Mouse (Mus musculus): ENCODE data around the gene Tmem170b. TPM values are rescaled to one million over a fixed set of nuclear protein-coding genes. Genes with fewer than 3 reads are reported as not detected.
A peak's percentile ranks its signal among the peaks of the same experiment; 100 is the strongest.

The Tmem170b gene
- total and polyA plus RNA-seq, 2 experiments from 2014 or later, result 5.3 to 8.1 TPM

GRCm38 (mm10) chr13:41571368-41572350 lies 34.0 kb upstream of the Tmem170b start:
- Histone ChIP-seq H3K4me1 (ENCODE audit: control insufficient read depth, insufficient read depth) (no peaks in the 10 kb centered on the region), H3K4me3 (ENCODE audit: low read depth, low read length) (no peak overlapping the region), H3K4me2 (ENCODE audit: low read depth, low read length) (no peak overlapping the region), H3K36me3 (replicated peaks; ENCODE audit: control insufficient read depth, insufficient read depth, low read length) (no peaks in the 10 kb centered on the region), H3K9me3 (replicated peaks; ENCODE audit: control insufficient read depth, low read length) (peaks cover 6% of the 10 kb centered on the region; the same call in 1 of the 2 replicates), H3K27ac (ENCODE audit: low read depth) (no peak overlapping the region), H3K27me3 (ENCODE audit: control insufficient read depth, insufficient read depth, low read length) (peaks cover 13% of the 10 kb centered on the region; the same call in 1 of the 2 replicates), H3K9ac (replicated peaks; ENCODE audit: low read depth, low read length) (no peak overlapping the region)
- ATAC-seq (ENCODE audit: insufficient read depth, low read depth) (no peak), DNase-seq (ENCODE audit: low spot score) (peak; percentile 89)
- WGBS, result 59% methylated on average over 13 of the region's 13 CpGs
- peak; percentile 58; the same call in 1 of the 2 replicates for TF ChIP-seq EP300 (IDR thresholded peaks at IDR 0.05; ENCODE audit: low read depth)
- TF ChIP-seq CTCF (IDR thresholded peaks at IDR 0.05; ENCODE audit: low read depth), result peak; percentile 99

GRCm38 (mm10) chr13:41572351-41572735 lies 33.4 kb upstream of the Tmem170b start:
- Histone ChIP-seq H3K27ac (ENCODE audit: low read depth) (no peak overlapping the region), H3K4me1 (ENCODE audit: control insufficient read depth, insufficient read depth) (no peaks in the 10 kb centered on the region), H3K4me3 (ENCODE audit: low read depth, low read length) (no peak overlapping the region), H3K4me2 (ENCODE audit: low read depth, low read length) (no peak overlapping the region), H3K27me3 (ENCODE audit: control insufficient read depth, insufficient read depth, low read length) (peaks cover 13% of the 10 kb centered on the region; the same call in 1 of the 2 replicates), H3K9ac (replicated peaks; ENCODE audit: low read depth, low read length) (no peak overlapping the region), H3K36me3 (replicated peaks; ENCODE audit: control insufficient read depth, insufficient read depth, low read length) (no peaks in the 10 kb centered on the region), H3K9me3 (replicated peaks; ENCODE audit: control insufficient read depth, low read length) (peaks cover 10% of the 10 kb centered on the region; the same call in 1 of the 2 replicates)
- ATAC-seq (ENCODE audit: insufficient read depth, low read depth) (no peak), DNase-seq (ENCODE audit: low spot score) (no peak)
- no peak for TF ChIP-seq CTCF (IDR thresholded peaks at IDR 0.05; ENCODE audit: low read depth)
- no peak for TF ChIP-seq EP300 (IDR thresholded peaks at IDR 0.05; ENCODE audit: low read depth)
- 46% methylated on average over 4 of the region's 4 CpGs for WGBS

GRCm38 (mm10) chr13:41573126-41573846 lies 32.4 kb upstream of the Tmem170b start:
- H3K4me2 ChIP-seq (ENCODE audit: low read depth, low read length), result no peak overlapping the region
- TF ChIP-seq CTCF (IDR thresholded peaks at IDR 0.05; ENCODE audit: low read depth) (no peak), EP300 (IDR thresholded peaks at IDR 0.05; ENCODE audit: low read depth) (no peak)
- no peak overlapping the region for H3K4me3 ChIP-seq (ENCODE audit: low read depth, low read length)
- no peak overlapping the region for H3K27ac ChIP-seq (ENCODE audit: low read depth)
- DNase-seq (ENCODE audit: low spot score) (no peak), ATAC-seq (ENCODE audit: insufficient read depth, low read depth) (no peak)
- no peak overlapping the region for H3K9ac ChIP-seq (replicated peaks; ENCODE audit: low read depth, low read length)
- WGBS, result 49% methylated on average over 4 of the region's 4 CpGs
- peaks cover 13% of the 10 kb centered on the region; the same call in 1 of the 2 replicates for H3K27me3 ChIP-seq (ENCODE audit: control insufficient read depth, insufficient read depth, low read length)
- H3K4me1 ChIP-seq (ENCODE audit: control insufficient read depth, insufficient read depth), result no peaks in the 10 kb centered on the region
- H3K9me3 ChIP-seq (replicated peaks; ENCODE audit: control insufficient read depth, low read length), result peaks cover 10% of the 10 kb centered on the region; the same call in 1 of the 2 replicates
- H3K36me3 ChIP-seq (replicated peaks; ENCODE audit: control insufficient read depth, insufficient read depth, low read length), result no peaks in the 10 kb centered on the region

GRCm38 (mm10) chr13:41581058-41581457 lies 24.6 kb upstream of the Tmem170b start:
- H3K9me3 ChIP-seq (replicated peaks; ENCODE audit: control insufficient read depth, low read length), result peaks cover 10% of the 10 kb centered on the region; the same call in 1 of the 2 replicates
- H3K27me3 ChIP-seq (ENCODE audit: control insufficient read depth, insufficient read depth, low read length), result no peaks in the 10 kb centered on the region
- no peak overlapping the region for H3K27ac ChIP-seq (ENCODE audit: low read depth)
- H3K9ac ChIP-seq (replicated peaks; ENCODE audit: low read depth, low read length), result no peak overlapping the region
- no peak overlapping the region for H3K4me2 ChIP-seq (ENCODE audit: low read depth, low read length)
- ATAC-seq (ENCODE audit: insufficient read depth, low read depth), result no peak
- WGBS, result 73% methylated on average over 4 of the region's 4 CpGs
- no peak overlapping the region for H3K4me3 ChIP-seq (ENCODE audit: low read depth, low read length)
- TF ChIP-seq EP300 (IDR thresholded peaks at IDR 0.05; ENCODE audit: low read depth) (no peak), CTCF (IDR thresholded peaks at IDR 0.05; ENCODE audit: low read depth) (no peak)
- H3K36me3 ChIP-seq (replicated peaks; ENCODE audit: control insufficient read depth, insufficient read depth, low read length), result no peaks in the 10 kb centered on the region
- no peak for DNase-seq (ENCODE audit: low spot score)
- H3K4me1 ChIP-seq (ENCODE audit: control insufficient read depth, insufficient read depth), result no peaks in the 10 kb centered on the region

- ATAC-seq (ENCODE audit: insufficient read depth, low read depth), result no peak
- Histone ChIP-seq H3K9me3 (replicated peaks; ENCODE audit: control insufficient read depth, low read length) (no peaks in the 10 kb centered on the region; the same call in 1 of the 2 replicates), H3K36me3 (replicated peaks; ENCODE audit: control insufficient read depth, insufficient read depth, low read length) (no peaks in the 10 kb centered on the region), H3K9ac (replicated peaks; ENCODE audit: low read depth, low read length) (no peak overlapping the region), H3K27me3 (ENCODE audit: control insufficient read depth, insufficient read depth, low read length) (no peaks in the 10 kb centered on the region), H3K4me1 (ENCODE audit: control insufficient read depth, insufficient read depth) (no peaks in the 10 kb centered on the region), H3K4me3 (ENCODE audit: low read depth, low read length) (peak overlapping the region; percentile 28; the same call in 1 of the 2 replicates), H3K4me2 (ENCODE audit: low read depth, low read length) (peak overlapping the region; percentile 28; the same call in 1 of the 2 replicates), H3K27ac (ENCODE audit: low read depth) (no peak overlapping the region)
- 75% methylated on average over 7 of the region's 7 CpGs for WGBS
- DNase-seq (ENCODE audit: low spot score), result no peak
- TF ChIP-seq CTCF (IDR thresholded peaks at IDR 0.05; ENCODE audit: low read depth), result no peak
- TF ChIP-seq EP300 (IDR thresholded peaks at IDR 0.05; ENCODE audit: low read depth), result no peak
Measured at GRCm38 (mm10) chr13:41583666-41584357, 21.9 kb upstream of the Tmem170b start.

All from heart, postnatal 0 days (tissue).